Mouse (Mus musculus): ENCODE measurements around the gene Dnah6.

DNA sequence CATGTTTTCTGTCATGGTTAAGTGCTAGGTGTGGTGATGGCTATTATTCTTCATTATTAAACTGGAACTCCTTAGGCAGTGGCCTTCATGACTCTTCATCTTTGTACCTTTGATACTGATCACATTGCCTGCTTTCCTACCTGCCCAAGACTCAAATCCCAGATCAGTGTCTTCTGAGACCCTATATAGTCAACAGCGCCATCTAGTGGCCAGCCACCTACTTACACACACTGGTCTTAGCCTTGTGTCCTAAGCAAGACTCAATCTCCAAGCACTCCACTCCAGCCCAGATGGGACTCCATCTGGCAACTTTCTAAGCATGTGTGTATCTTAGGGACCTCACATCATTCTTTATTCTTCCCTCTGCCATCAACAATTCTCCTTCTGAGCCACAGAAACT is 67.8 kb downstream of the Dnah6 start:
- TF ChIP-seq CTCF (IDR thresholded peaks at IDR 0.05) (peak; percentile 97), EP300 (IDR thresholded peaks at IDR 0.05; ENCODE audit: insufficient read depth, low read depth, low read length) (0 out of 2 replicates have a peak, but pooled peaks have one; percentile 61), POLR2A (IDR thresholded peaks at IDR 0.05; ENCODE audit: insufficient read depth, low read depth, low read length) (no peak)

All from heart, adult 2 months (tissue).